Mouse (Mus musculus) olfactory bulb, adult 2 months (tissue): ENCODE results near the gene Tnrc6c. TPM values are rescaled to one million over a fixed set of nuclear protein-coding genes. Genes with fewer than 3 reads are reported as not detected.
A peak's percentile ranks its signal among the peaks of the same experiment; 100 is the strongest.

Source experiments
- H3K27ac ChIP-seq: fragments of 200-500 bp; 2 replicates; pipeline ENCODE4 v1.5.1; 2012; ENCODE audit warnings: low read depth, low read length; ENCODE audit not compliant: insufficient read depth
- H3K4me1 ChIP-seq: fragments of 200-500 bp; 2 replicates; pipeline ENCODE4 v1.6.1; 2012; ENCODE audit warnings: low read length; ENCODE audit not compliant: control insufficient read depth, insufficient read depth
- H3K4me3 ChIP-seq: fragments of 200-500 bp; 2 replicates; pipeline ENCODE4 v1.5.1; 2012; ENCODE audit warnings: mild to moderate bottlenecking, low read depth, low read length, moderate library complexity; ENCODE audit not compliant: insufficient read depth
- CTCF ChIP-seq: fragments of 200-500 bp; IDR thresholded peaks from 2 replicates; pipeline ENCODE4 v1.5.1; 2012; ENCODE audit warnings: low read depth, mild to moderate bottlenecking, low read length, moderate library complexity; ENCODE audit not compliant: insufficient read depth
- POLR2A ChIP-seq: fragments of 200-500 bp; IDR thresholded peaks from 2 replicates; pipeline ENCODE4 v1.6.1; 2012; ENCODE audit warnings: mild to moderate bottlenecking, low read depth, low read length, moderate library complexity; ENCODE audit not compliant: insufficient read depth
- WGBS: fragments of 180-500 bp; shearing (Covaris S2); methylation state at CpG from one replicate; pipeline ENCODE4 v1.1.7; 2018; 5-methylcytosine and 5-hydroxymethylcytosine counted together
- polyA plus RNA-seq: library from polyadenylated mRNA; stranded (reverse); fragments of >200 nt; gene quantifications from 2 replicates; pipeline ENCODE4 v1.2.4, GENCODE M21; 2012; ENCODE audit warnings: low replicate concordance; ENCODE audit not compliant: missing spikeins, insufficient read depth, insufficient read length

The Tnrc6c gene
- polyA plus RNA-seq, 1 experiment, result not detected

DNA sequence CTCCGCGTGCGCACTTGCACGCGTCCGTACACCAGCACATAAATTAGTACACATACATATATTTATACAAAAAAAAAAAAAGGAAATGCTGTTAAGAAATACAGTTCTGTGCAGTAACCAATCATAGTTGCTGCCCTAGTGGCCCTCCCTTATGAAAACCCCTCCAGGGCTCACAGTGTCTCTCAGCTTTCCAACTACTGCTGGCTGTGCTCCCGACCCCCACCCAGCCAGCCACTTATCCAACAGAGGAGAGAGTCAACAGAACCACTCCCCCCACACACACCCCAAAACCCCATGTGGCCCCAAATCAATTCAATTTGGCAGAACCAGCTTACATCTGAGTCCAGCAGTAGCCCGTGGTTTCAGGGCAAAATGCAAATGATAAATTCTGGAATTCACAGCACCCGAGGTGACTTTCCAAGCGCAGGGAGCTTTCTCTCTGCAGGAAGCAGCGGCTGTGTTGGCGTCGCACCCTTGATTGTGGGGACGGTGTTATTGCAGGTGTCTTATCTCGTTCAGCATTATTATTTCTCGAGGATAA is 36.7 kb upstream of the Tnrc6c start:
- no peak overlapping the region for H3K27ac ChIP-seq

DNA sequence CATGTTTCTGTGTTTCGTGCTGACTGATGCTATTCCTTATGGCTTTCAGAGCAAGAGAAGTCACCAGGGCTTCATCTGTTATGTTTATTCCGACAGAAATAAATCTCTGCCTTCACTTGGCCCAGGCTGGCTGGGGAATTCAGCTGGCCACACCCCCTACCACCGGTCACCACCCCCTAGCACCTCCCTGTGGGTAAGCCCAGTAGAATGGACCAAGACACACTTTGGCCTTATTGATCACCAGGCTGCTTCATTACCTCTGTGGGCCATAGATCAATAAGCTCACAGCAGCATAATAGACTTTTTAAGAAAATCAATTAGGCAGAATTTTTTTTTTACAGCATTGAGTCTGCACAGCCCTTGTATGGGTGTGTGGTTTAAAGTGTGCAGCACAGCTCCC is 35.9 kb upstream of the Tnrc6c start:
- WGBS, result 37% methylated on average over 3 of the region's 3 CpGs
- TF ChIP-seq POLR2A (no peak), CTCF (no peak)
- H3K27ac ChIP-seq, result no peak overlapping the region
- no peak overlapping the region for H3K4me3 ChIP-seq
- H3K4me1 ChIP-seq, result peaks cover 9% of the 10 kb centered on the region

More for the DNA sequence above, 36.7 kb upstream of the Tnrc6c start:
- H3K4me3 ChIP-seq, result no peak overlapping the region
- TF ChIP-seq POLR2A (no peak), CTCF (no peak)
- peaks cover 9% of the 10 kb centered on the region for H3K4me1 ChIP-seq
- WGBS, result 28% methylated on average over 16 of the region's 16 CpGs

DNA sequence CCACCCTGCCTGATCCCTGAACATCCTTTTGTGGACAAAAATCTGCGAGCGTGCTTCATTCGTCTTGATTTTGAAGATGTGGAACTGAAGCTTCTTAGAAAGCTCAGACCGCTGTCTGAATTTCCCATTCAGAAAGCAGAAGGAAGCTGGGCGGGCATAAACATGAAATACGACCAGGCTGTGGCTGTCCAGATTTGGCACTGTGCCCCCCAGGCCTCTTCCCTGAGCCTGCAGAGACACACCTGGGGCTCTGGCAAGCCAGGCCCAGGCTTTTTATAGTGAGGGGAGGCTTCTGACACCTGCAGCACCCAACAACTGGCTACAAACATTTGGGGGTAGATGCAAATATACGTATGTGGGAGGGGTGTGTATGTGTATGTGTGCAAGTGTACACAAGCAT is 35.3 kb upstream of the Tnrc6c start:
- WGBS, result 81% methylated on average over 7 of the region's 7 CpGs
- no peak overlapping the region for H3K4me3 ChIP-seq
- H3K27ac ChIP-seq, result no peak overlapping the region
- TF ChIP-seq POLR2A (no peak), CTCF (no peak)
- peaks cover 9% of the 10 kb centered on the region for H3K4me1 ChIP-seq

DNA sequence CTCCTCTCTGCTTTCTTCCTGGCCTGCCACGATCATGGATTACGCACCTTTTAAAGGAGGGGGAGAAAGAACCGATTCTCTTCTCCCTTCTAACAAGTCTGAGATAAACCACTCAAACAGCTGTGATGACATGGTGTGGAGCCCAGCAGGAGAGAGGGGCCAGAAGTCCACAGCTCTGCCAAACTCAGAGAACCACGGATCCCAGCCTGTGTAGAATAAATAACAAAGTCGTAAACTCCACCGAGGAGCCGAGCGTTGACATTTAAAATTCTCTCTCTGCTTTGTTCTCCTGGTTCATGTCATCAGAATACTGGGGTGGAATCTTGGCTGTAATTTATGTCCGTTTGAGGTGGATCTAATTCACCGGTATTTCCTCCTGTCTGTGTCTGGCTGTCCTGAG is 34.5 kb upstream of the Tnrc6c start:
- Histone ChIP-seq H3K4me3 (no peak overlapping the region), H3K27ac (no peak overlapping the region), H3K4me1 (peaks cover 9% of the 10 kb centered on the region)
- TF ChIP-seq CTCF (no peak), POLR2A (no peak)
- WGBS, result 74% methylated on average over 10 of the region's 10 CpGs

DNA sequence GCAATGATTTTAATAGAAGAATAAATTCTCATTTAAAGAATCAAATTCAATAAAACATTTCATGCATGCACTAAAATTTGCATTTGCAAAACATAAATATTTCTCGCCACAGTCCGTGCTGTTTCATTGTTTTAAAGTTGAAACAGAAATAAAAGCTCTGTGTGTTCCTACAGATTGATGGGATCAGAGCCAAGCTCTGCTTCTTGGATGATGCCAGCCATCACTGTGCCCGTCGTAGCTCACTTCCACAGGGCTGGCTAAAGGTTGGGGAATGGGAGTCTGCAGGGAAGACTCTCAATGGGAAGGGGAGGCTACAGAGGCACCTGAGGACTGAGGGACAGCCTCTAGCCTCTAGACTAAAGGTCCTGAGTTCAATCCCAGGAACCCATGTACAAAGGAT is 28.9 kb upstream of the Tnrc6c start:
- no peak overlapping the region for H3K27ac ChIP-seq

DNA sequence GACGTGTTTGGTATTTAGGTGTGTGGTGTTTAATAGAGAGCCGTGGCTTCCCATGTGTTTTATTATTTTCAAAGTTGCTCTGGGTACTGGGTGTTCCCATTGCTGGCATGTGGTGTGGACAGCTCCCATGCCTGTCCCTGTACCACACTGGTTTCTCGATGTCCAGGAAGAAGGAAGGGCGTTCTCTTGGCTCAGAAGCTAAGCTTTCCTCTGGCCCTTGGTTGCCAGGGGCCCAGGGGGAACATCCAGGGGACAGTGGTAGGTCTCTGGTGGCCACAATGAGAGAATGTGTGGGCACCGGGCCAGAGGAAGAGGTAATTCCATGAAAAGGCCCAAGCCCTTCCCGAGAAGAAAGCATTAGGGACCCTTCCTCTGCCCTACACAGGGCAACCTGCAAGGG is 27.5 kb upstream of the Tnrc6c start:
- H3K4me3 ChIP-seq, result no peak overlapping the region
- TF ChIP-seq CTCF (no peak), POLR2A (no peak)
- peaks cover 29% of the 10 kb centered on the region for H3K4me1 ChIP-seq
- 90% methylated on average over 6 of the region's 6 CpGs for WGBS
- no peak overlapping the region for H3K27ac ChIP-seq

More for the DNA sequence above, 28.9 kb upstream of the Tnrc6c start:
- no peak for TF ChIP-seq CTCF
- TF ChIP-seq POLR2A, result no peak
- H3K4me1 ChIP-seq, result peaks cover 29% of the 10 kb centered on the region
- no peak overlapping the region for H3K4me3 ChIP-seq
- WGBS, result 59% methylated on average over 4 of the region's 4 CpGs

DNA sequence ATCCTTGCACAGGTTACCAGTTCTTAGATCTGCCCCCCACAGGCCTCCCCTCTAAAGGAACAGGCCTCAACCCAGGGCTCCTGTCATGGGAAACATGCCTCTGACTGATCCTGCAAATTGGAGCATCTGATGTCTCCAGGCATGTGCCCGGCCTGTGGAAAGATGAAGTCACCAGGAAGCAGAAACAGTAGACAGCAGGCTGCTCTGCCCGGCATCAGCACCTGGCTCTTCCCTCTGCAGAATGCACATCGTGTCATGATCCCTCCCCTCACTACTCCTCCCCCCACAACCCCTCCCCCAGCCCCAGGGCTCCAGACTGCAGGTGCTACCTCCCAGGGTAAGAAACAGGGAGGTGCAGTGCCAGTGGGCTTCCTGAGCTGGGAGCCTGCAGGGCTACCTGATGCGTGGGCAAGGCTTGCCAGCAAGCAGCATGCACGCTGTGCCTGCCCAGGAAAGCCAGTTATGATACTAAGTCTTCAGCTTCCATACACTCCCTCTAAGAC is 27.0 kb upstream of the Tnrc6c start:
- TF ChIP-seq CTCF (no peak), POLR2A (no peak)
- WGBS, result 66% methylated on average over 5 of the region's 5 CpGs
- no peak overlapping the region for H3K27ac ChIP-seq
- H3K4me1 ChIP-seq, result peaks cover 29% of the 10 kb centered on the region
- H3K4me3 ChIP-seq, result no peak overlapping the region

DNA sequence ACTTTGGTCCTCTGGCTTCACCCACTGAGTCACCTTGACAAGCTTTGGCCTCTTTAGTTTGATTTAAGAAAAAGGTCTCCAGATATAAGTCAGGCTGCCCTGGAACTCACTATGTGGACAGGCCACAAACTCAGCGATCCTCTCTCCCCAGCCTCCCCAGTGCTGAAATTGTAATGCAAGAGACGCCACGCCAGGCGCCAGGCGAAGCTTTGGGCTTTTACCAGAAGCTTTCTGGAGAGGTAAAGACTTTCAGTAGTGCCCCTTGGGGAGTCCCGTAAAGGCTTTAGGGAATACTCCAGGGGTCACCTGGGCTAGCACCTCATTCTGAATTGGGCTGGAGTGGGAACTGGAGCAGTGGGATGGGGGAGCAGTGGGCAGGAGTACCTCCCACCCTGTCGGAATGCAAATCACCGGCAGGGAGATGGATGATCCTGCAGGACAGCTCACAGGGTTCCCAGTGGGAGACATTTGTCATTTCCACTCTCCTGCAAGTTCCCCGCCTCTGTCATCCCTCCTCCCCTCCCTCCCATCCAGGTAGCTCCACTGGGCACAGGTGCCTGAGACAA is 26.3 kb upstream of the Tnrc6c start:
- H3K4me1 ChIP-seq, result peaks cover 29% of the 10 kb centered on the region
- WGBS, result 49% methylated on average over 9 of the region's 9 CpGs
- peak overlapping the region; percentile 17 for H3K4me3 ChIP-seq
- H3K27ac ChIP-seq, result no peak overlapping the region
- TF ChIP-seq CTCF, result no peak
- no peak for TF ChIP-seq POLR2A

DNA sequence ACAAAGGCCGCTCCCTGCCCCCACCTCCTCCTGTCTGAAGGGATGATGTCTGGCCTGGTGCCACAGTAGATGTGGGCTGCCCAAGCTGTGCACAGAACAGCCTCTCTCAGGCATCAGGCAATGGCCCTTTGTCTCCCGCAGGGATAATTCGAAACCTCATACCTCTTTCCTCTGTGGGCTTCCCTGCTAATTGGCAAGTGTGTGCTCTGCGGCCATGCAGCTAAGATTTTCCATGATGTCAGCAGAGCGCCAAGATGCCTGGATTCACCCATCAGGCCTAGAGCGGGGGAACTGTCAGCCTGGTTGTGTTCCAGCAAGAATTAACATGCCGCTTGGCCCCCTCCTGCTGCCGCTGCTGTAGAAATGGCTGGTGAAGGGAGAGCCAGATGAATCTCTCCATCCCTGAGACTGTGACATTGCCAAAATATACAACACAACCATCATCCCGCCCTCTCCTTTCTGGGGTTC is 25.7 kb upstream of the Tnrc6c start:
- Histone ChIP-seq H3K4me1 (peaks cover 29% of the 10 kb centered on the region), H3K27ac (peak overlapping the region; percentile 49), H3K4me3 (peak overlapping the region; percentile 17)
- TF ChIP-seq CTCF, result no peak
- TF ChIP-seq POLR2A, result no peak
- 23% methylated on average over 9 of the region's 9 CpGs for WGBS
